Mouse (Mus musculus): ENCODE measurements around the gene Ap4m1.

DNA sequence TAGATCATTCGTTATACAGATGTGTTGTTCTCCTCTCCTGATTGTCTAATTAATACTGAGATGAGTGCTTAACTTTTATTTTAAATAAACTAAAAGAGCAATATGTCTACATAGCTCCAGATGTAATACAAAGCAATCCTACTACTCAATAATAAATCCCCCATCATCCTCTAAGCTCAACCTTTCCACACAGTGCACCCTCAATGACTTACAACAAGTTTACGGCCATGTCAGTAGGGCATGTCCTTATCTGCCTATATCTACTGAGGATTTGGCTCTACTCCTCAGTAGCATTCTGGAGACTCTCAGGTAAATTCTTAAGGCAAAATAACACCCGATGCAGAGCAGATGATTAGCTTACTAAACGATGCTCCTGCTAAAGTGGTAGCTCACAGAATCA lies 36.1 kb downstream of the Ap4m1 start:
- TF ChIP-seq CTCF (IDR thresholded peaks at IDR 0.05; ENCODE audit: borderline replicate concordance, insufficient read depth, low read length) (no peak), POLR2A (IDR thresholded peaks at IDR 0.05; ENCODE audit: low read depth, low read length) (no peak)
